Mouse (Mus musculus): Measurements from ENCODE around the gene Ankrd65. TPM values are rescaled to one million over a fixed set of nuclear protein-coding genes. Genes with fewer than 3 reads are reported as not detected.

Ankrd65 gene
- polyA plus RNA-seq, 2 experiments from 2014 or later = not detected

DNA sequence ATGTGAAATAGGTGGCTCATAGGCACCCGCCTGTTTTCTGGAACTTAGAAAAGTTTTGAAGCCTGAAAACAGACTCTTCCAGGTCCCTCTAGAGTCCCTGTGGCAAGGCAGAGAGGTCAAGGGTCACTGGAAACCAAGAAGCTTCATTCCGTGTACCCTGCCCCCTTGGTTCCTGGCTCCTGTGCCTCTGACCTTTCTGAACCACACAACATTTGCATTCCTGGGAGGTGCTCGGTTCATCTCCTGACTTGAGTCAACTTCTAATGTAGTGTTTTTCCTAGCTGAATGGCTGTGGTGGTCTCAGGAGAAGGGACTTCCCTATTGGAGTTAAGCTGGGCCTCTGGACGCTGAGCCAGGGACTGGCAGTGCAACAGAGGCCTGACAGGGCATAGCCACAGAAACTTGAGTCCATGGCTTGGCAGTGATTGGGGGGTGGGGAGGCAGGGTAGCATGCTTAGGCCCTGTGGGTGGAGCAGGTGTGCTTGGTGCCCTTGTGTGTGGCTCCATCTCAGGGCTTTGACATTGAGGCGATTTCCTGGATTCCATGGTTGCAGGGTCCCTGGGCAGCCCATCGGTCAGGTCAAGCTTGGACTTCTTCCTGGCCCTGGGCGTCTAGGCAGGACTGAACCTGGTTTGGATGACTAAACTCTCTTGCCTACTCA lies 58.3 kb downstream of the Ankrd65 start:
- no peak for ATAC-seq

Other genes with a start within 250 kb of the Ankrd65 start
- gene Nadk, start 228.1 kb upstream of the Ankrd65 start, polyA plus RNA-seq (2017; shearing (Covaris generic)) = 10 to 100 TPM; 42.7 to 49.1 TPM
- gene Slc35e2, start 189.0 kb upstream of the Ankrd65 start, polyA plus RNA-seq (2017; shearing (Covaris generic)) = 1 to 10 TPM; 6.2 to 8.3 TPM
- gene Cdk11b, start 165.6 kb upstream of the Ankrd65 start, polyA plus RNA-seq (2017; shearing (Covaris generic)) = 10 to 100 TPM; 74.7 to 99.8 TPM
- not detected for gene Gm10563, start 145.0 kb upstream of the Ankrd65 start, polyA plus RNA-seq (2017; shearing (Covaris generic))
- gene Mmp23, start 137.1 kb upstream of the Ankrd65 start, polyA plus RNA-seq (2017; shearing (Covaris generic)) = not detected
- 1 to 10 TPM; 2.2 to 6.4 TPM for gene Mib2, start 121.2 kb upstream of the Ankrd65 start, polyA plus RNA-seq (2017; shearing (Covaris generic))
- 1 to 10 TPM; 1.2 to 1.9 TPM for gene Fndc10, start 96.1 kb upstream of the Ankrd65 start, polyA plus RNA-seq (2017; shearing (Covaris generic))
- 100 to 1,000 TPM; 158 to 181 TPM for gene Ssu72, start 85.6 kb upstream of the Ankrd65 start, polyA plus RNA-seq (2017; shearing (Covaris generic))
- gene Tmem240, start 55.6 kb upstream of the Ankrd65 start, polyA plus RNA-seq (2017; shearing (Covaris generic)) = under 1 TPM in 1 of 2 experiments, not detected in 1; 0.22 TPM
- gene Atad3a, start 29.3 kb upstream of the Ankrd65 start, polyA plus RNA-seq (2017; shearing (Covaris generic)) = 10 to 100 TPM; 16.3 to 21.0 TPM
- gene Vwa1, start 15.7 kb upstream of the Ankrd65 start, polyA plus RNA-seq (2017; shearing (Covaris generic)) = under 1 TPM in 1 of 2 experiments, not detected in 1; 0.09 TPM
- gene Tmem88b, start 4.6 kb upstream of the Ankrd65 start, polyA plus RNA-seq (2017; shearing (Covaris generic)) = under 1 TPM in 1 of 2 experiments, not detected in 1; 0.16 TPM
- 100 to 1,000 TPM; 160 to 164 TPM for gene Mrpl20, start 12.4 kb downstream of the Ankrd65 start, polyA plus RNA-seq (2017; shearing (Covaris generic))
- 100 to 1,000 TPM; 115 to 122 TPM for gene Ccnl2, start 22.1 kb downstream of the Ankrd65 start, polyA plus RNA-seq (2017; shearing (Covaris generic))
- gene Aurkaip1, start 40.8 kb downstream of the Ankrd65 start, polyA plus RNA-seq (2017; shearing (Covaris generic)) = 100 to 1,000 TPM; 216 TPM
- 1 to 10 TPM; 4.1 to 9.9 TPM for gene Mxra8, start 49.2 kb downstream of the Ankrd65 start, polyA plus RNA-seq (2017; shearing (Covaris generic))
- 1 to 10 TPM; 2.1 to 2.7 TPM for gene Dvl1, start 57.0 kb downstream of the Ankrd65 start, polyA plus RNA-seq (2017; shearing (Covaris generic))
- under 1 TPM; 0.16 to 0.25 TPM for gene Tas1r3, start 72.9 kb downstream of the Ankrd65 start, polyA plus RNA-seq (2017; shearing (Covaris generic))
- gene Cptp, start 79.0 kb downstream of the Ankrd65 start, polyA plus RNA-seq (2017; shearing (Covaris generic)) = 10 to 100 TPM; 17.7 to 18.0 TPM
- 10 to 100 TPM; 82.2 to 87.0 TPM for gene Ints11, start 79.1 kb downstream of the Ankrd65 start, polyA plus RNA-seq (2017; shearing (Covaris generic))
- 10 to 100 TPM; 12.6 to 25.3 TPM for gene Pusl1, start 101.3 kb downstream of the Ankrd65 start, polyA plus RNA-seq (2017; shearing (Covaris generic))
- 1 to 10 TPM; 4.9 to 6.5 TPM for gene Acap3, start 101.4 kb downstream of the Ankrd65 start, polyA plus RNA-seq (2017; shearing (Covaris generic))
- 10 to 100 TPM; 32.1 to 39.5 TPM for gene Ube2j2, start 153.4 kb downstream of the Ankrd65 start, polyA plus RNA-seq (2017; shearing (Covaris generic))
- 1 to 10 TPM; 2.5 to 5.7 TPM for gene C1qtnf12, start 171.9 kb downstream of the Ankrd65 start, polyA plus RNA-seq (2017; shearing (Covaris generic))
- under 1 TPM; 0.90 to 0.95 TPM for gene B3galt6, start 202.2 kb downstream of the Ankrd65 start, polyA plus RNA-seq (2017; shearing (Covaris generic))
- gene Sdf4, start 202.4 kb downstream of the Ankrd65 start, polyA plus RNA-seq (2017; shearing (Covaris generic)) = 100 to 1,000 TPM; 464 to 478 TPM
- gene Tnfrsf4, start 223.4 kb downstream of the Ankrd65 start, polyA plus RNA-seq (2017; shearing (Covaris generic)) = 100 to 1,000 TPM; 802 to 961 TPM
- 100 to 1,000 TPM; 770 to 845 TPM for gene Tnfrsf18, start 235.7 kb downstream of the Ankrd65 start, polyA plus RNA-seq (2017; shearing (Covaris generic))

Measured in activated CD4-positive, CD25-positive, alpha-beta regulatory T cell, adult 4 months (primary cell).